Mouse (Mus musculus): ENCODE measurements around the gene Nudt16l1. TPM values are rescaled to one million over a fixed set of nuclear protein-coding genes. Genes with fewer than 3 reads are reported as not detected.

Nudt16l1 gene
- polyA plus RNA-seq, 1 experiment from 2014 or later: 145 TPM

DNA sequence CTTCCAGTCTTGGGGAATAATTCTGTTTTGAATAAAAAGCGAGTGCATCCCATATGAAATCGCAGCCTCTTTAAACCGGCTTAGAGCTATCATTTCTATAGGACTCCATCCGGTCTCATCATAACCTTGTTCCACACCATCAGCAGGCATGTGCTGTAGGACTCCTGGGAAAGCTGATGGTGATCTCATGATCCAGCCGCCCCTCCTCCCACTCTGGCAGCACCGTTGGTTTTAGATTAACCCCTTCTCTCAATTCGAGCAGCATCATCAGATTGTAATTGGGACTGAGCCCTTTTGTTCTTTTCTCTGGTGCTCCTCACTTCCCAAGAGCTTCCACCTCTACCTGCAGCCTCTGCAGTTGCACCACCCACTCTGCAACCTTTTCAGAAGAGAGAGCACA lies 37.4 kb upstream of the Nudt16l1 start:
- DNase-seq (ENCODE audit: low spot score): no peak
- Histone ChIP-seq H3K36me3 (ENCODE audit: control insufficient read depth, insufficient read depth, low read length) (no peaks in the 10 kb centered on the region), H3K9me3 (ENCODE audit: control insufficient read depth, low read length) (no peaks in the 10 kb centered on the region), H3K27ac (ENCODE audit: low read depth) (no peak overlapping the region), H3K4me3 (ENCODE audit: low read depth, low read length) (no peak overlapping the region), H3K27me3 (replicated peaks; ENCODE audit: control insufficient read depth, insufficient read depth, low read length) (no peaks in the 10 kb centered on the region), H3K9ac (ENCODE audit: low read length) (no peak overlapping the region), H3K4me1 (replicated peaks; ENCODE audit: control insufficient read depth, insufficient read depth, low read length) (0 out of 2 replicates have a peak, but pooled peaks cover 4% of the 10 kb centered on the region), H3K4me2 (ENCODE audit: low read length) (no peak overlapping the region)
- 68% methylated on average over 7 of the region's 7 CpGs for WGBS
- ATAC-seq (replicated peaks; ENCODE audit: low FRiP score, low TSS enrichment, low read depth): no peak

DNA sequence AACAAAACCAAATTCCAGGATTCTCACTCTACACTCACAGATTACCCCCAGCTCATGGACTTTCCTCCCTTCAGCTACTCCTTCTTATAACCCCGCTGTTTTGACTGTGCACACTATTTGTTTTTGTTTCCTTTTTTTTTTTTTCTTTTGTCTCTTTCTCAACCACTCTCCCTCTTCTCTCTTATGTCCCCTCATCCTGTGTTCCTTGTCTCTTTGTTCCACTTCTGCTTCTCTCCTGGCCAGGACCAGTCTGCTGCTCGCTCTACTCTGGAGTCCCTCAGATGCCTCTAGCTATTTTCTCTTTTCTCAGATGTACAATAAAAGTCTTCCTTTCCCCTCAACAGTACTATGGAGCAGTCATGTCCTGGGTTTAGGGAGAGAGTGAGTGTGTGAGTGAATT lies 36.2 kb upstream of the Nudt16l1 start:
- Histone ChIP-seq H3K4me1 (replicated peaks; ENCODE audit: control insufficient read depth, insufficient read depth, low read length) (0 out of 2 replicates have a peak, but pooled peaks cover 4% of the 10 kb centered on the region), H3K9ac (ENCODE audit: low read length) (no peak overlapping the region), H3K27ac (ENCODE audit: low read depth) (no peak overlapping the region), H3K4me3 (ENCODE audit: low read depth, low read length) (no peak overlapping the region), H3K4me2 (ENCODE audit: low read length) (no peak overlapping the region), H3K27me3 (replicated peaks; ENCODE audit: control insufficient read depth, insufficient read depth, low read length) (no peaks in the 10 kb centered on the region), H3K9me3 (ENCODE audit: control insufficient read depth, low read length) (no peaks in the 10 kb centered on the region), H3K36me3 (ENCODE audit: control insufficient read depth, insufficient read depth, low read length) (peaks cover 2% of the 10 kb centered on the region; the same call in 1 of the 2 replicates)
- DNase-seq (ENCODE audit: low spot score): no peak
- no peak for ATAC-seq (replicated peaks; ENCODE audit: low FRiP score, low TSS enrichment, low read depth)
- WGBS: 86% methylated on average over 2 of the region's 2 CpGs

DNA sequence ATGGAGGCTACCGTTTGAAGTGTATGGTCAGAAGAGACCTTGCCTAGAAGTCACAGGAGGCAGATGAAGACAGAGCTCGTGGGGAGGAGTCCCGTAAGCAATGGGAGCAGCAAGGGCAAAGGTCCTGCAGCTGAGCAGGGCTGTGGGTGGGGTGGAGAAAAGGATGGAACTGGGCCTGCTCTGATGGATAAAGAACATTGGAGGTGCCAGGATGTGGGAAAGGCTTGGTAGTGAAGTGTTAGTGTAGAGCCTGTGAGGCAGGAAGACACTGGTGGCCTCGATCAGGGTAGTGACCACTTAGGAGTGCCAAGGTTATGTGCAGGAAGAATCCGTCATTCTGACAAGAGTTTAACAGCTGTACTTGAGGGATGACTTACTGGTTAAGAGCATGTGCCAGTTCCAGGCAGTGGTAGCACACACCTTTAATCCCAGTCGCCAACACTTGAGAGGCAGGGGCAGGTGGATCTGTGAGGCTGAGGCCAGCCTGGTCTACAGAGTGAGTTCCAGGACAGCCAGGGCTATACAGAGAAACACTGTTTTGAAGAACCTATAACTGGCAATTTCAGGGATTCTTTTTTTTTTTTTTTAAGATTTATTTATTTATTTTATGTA lies 35.0 kb upstream of the Nudt16l1 start:
- H3K9me3 ChIP-seq (ENCODE audit: control insufficient read depth, low read length): no peaks in the 10 kb centered on the region
- no peak overlapping the region for H3K9ac ChIP-seq (ENCODE audit: low read length)
- ATAC-seq (replicated peaks; ENCODE audit: low FRiP score, low TSS enrichment, low read depth): no peak
- H3K4me1 ChIP-seq (replicated peaks; ENCODE audit: control insufficient read depth, insufficient read depth, low read length): 0 out of 2 replicates have a peak, but pooled peaks cover 4% of the 10 kb centered on the region
- no peak overlapping the region for H3K27ac ChIP-seq (ENCODE audit: low read depth)
- no peak overlapping the region for H3K4me3 ChIP-seq (ENCODE audit: low read depth, low read length)
- H3K36me3 ChIP-seq (ENCODE audit: control insufficient read depth, insufficient read depth, low read length): peaks cover 7% of the 10 kb centered on the region; the same call in 1 of the 2 replicates
- no peak for DNase-seq (ENCODE audit: low spot score)
- no peaks in the 10 kb centered on the region for H3K27me3 ChIP-seq (replicated peaks; ENCODE audit: control insufficient read depth, insufficient read depth, low read length)
- 66% methylated on average over 6 of the region's 6 CpGs for WGBS
- H3K4me2 ChIP-seq (ENCODE audit: low read length): no peak overlapping the region

DNA sequence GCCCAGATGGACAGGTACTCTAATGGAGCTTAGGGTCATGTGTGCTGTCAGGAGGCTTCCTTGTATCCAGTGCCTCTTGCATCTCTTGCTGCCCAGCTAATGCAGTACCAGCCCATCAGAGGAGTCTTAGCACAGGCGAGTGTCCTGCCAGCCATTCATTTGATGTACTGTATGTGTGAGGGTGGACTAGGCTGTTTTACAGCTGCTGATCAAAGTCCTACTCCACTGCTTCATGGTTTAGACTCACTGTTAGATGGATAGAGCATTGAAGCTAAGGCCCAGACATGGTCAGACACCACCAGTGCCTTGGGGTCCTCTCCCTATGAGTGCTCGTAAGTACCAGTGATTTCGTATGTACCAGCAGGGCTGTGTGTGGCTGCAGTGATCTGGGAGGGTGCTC lies 33.7 kb upstream of the Nudt16l1 start:
- Histone ChIP-seq H3K9ac (ENCODE audit: low read length) (no peak overlapping the region), H3K36me3 (ENCODE audit: control insufficient read depth, insufficient read depth, low read length) (peaks cover 14% of the 10 kb centered on the region), H3K4me2 (ENCODE audit: low read length) (no peak overlapping the region), H3K4me3 (ENCODE audit: low read depth, low read length) (no peak overlapping the region), H3K4me1 (replicated peaks; ENCODE audit: control insufficient read depth, insufficient read depth, low read length) (0 out of 2 replicates have a peak, but pooled peaks cover 3% of the 10 kb centered on the region), H3K27ac (ENCODE audit: low read depth) (no peak overlapping the region), H3K27me3 (replicated peaks; ENCODE audit: control insufficient read depth, insufficient read depth, low read length) (no peaks in the 10 kb centered on the region), H3K9me3 (ENCODE audit: control insufficient read depth, low read length) (no peaks in the 10 kb centered on the region)
- WGBS: 80% methylated on average over 3 of the region's 3 CpGs
- DNase-seq (ENCODE audit: low spot score) (no peak), ATAC-seq (replicated peaks; ENCODE audit: low FRiP score, low TSS enrichment, low read depth) (no peak)

DNA sequence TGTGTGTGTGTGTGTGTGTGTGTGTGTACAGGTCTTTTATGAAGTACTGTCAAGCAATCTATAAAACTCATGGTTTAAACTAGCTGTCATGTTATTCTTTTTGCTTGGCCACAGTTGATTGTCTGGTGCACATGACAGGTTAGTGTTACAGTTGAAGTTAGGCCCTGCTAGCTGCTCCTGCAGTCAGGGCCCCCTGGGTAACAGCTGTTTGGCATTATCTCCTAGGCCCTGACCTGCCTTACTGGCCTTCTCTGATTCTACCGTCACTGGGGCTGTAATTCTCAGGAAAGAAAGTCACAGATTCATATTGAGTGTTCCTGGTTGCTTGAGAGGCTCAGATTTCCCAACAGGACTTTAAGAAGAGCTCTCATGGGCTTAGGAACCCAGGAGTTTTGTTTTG lies 33.0 kb upstream of the Nudt16l1 start:
- no peak overlapping the region for H3K4me2 ChIP-seq (ENCODE audit: low read length)
- ATAC-seq (replicated peaks; ENCODE audit: low FRiP score, low TSS enrichment, low read depth) (no peak), DNase-seq (ENCODE audit: low spot score) (no peak)
- H3K4me3 ChIP-seq (ENCODE audit: low read depth, low read length): no peak overlapping the region
- peaks cover 19% of the 10 kb centered on the region for H3K36me3 ChIP-seq (ENCODE audit: control insufficient read depth, insufficient read depth, low read length)
- 39% methylated on average over 1 of the region's 1 CpGs for WGBS
- no peaks in the 10 kb centered on the region for H3K9me3 ChIP-seq (ENCODE audit: control insufficient read depth, low read length)
- no peaks in the 10 kb centered on the region for H3K27me3 ChIP-seq (replicated peaks; ENCODE audit: control insufficient read depth, insufficient read depth, low read length)
- H3K27ac ChIP-seq (ENCODE audit: low read depth): no peak overlapping the region
- no peak overlapping the region for H3K9ac ChIP-seq (ENCODE audit: low read length)
- H3K4me1 ChIP-seq (replicated peaks; ENCODE audit: control insufficient read depth, insufficient read depth, low read length): no peaks in the 10 kb centered on the region

DNA sequence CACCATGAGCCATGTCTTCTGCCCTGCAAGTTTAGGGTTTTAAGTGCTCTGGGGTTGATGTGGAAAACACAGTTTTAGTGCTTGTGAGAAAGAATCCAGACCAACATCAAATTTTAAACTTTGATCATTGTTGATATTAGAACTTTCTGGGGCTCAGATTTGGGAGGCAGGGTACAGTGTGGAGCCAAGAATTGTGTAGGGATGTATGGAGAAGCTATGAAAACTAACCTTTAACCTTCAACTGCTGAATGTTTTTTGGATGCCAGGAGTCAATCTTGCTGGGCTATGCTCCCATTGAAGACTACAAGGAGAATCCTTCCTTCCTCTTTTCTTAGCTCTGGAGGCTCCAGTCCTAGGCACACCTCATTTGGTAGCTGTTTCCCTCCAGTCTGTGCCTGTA lies 32.0 kb upstream of the Nudt16l1 start:
- Histone ChIP-seq H3K9ac (ENCODE audit: low read length) (no peak overlapping the region), H3K4me2 (ENCODE audit: low read length) (no peak overlapping the region), H3K4me1 (replicated peaks; ENCODE audit: control insufficient read depth, insufficient read depth, low read length) (no peaks in the 10 kb centered on the region), H3K27ac (ENCODE audit: low read depth) (no peak overlapping the region), H3K27me3 (replicated peaks; ENCODE audit: control insufficient read depth, insufficient read depth, low read length) (no peaks in the 10 kb centered on the region), H3K36me3 (ENCODE audit: control insufficient read depth, insufficient read depth, low read length) (peaks cover 28% of the 10 kb centered on the region), H3K4me3 (ENCODE audit: low read depth, low read length) (no peak overlapping the region), H3K9me3 (ENCODE audit: control insufficient read depth, low read length) (no peaks in the 10 kb centered on the region)
- DNase-seq (ENCODE audit: low spot score) (no peak), ATAC-seq (replicated peaks; ENCODE audit: low FRiP score, low TSS enrichment, low read depth) (no peak)

DNA sequence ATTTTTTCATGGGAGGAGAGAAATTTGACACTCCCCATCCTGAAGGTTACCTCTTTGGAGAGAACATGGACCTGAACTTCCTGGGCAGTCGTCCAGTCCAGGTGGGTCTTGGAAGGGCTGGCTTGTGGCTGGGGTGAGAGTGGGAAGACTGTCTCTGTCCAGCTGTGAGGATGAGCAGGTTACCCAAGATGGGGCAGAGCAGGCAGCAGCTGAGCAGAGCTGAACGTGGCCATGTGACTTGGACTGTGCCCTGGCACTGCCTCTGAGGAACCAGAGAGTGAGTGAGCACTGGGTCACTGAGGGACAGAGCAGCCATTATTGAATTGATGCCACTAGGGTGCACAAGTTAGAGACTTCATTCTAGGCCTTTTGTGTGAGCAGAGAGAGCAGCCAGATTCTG lies 31.2 kb upstream of the Nudt16l1 start:
- Histone ChIP-seq H3K36me3 (ENCODE audit: control insufficient read depth, insufficient read depth, low read length) (peaks cover 35% of the 10 kb centered on the region), H3K4me1 (replicated peaks; ENCODE audit: control insufficient read depth, insufficient read depth, low read length) (no peaks in the 10 kb centered on the region), H3K4me2 (ENCODE audit: low read length) (no peak overlapping the region), H3K27me3 (replicated peaks; ENCODE audit: control insufficient read depth, insufficient read depth, low read length) (no peaks in the 10 kb centered on the region), H3K27ac (ENCODE audit: low read depth) (no peak overlapping the region), H3K4me3 (ENCODE audit: low read depth, low read length) (no peak overlapping the region), H3K9me3 (ENCODE audit: control insufficient read depth, low read length) (no peaks in the 10 kb centered on the region), H3K9ac (ENCODE audit: low read length) (no peak overlapping the region)
- DNase-seq (ENCODE audit: low spot score) (no peak), ATAC-seq (replicated peaks; ENCODE audit: low FRiP score, low TSS enrichment, low read depth) (no peak)
- 51% methylated on average over 2 of the region's 2 CpGs for WGBS

DNA sequence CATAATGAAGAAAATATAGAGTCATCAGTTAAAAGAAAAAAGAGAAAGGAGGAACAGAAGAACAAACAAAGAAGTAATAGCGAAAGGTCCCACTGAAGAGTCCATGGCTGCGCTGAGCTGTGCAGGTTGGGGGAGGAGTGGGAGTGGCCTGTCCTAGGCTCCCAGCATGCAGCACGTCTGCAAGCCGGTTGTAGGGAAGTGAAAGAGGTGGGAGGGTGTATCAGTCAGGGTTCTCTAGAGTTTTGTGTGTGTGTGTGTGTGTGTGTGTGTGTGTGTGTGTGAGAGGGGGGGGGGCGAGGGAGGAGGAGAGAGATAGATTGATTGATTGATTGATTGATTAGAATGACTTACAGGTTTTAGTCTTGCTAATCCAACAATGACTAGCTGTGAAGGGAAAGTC lies 30.6 kb upstream of the Nudt16l1 start:
- Histone ChIP-seq H3K4me1 (replicated peaks; ENCODE audit: control insufficient read depth, insufficient read depth, low read length) (no peaks in the 10 kb centered on the region), H3K36me3 (ENCODE audit: control insufficient read depth, insufficient read depth, low read length) (peaks cover 35% of the 10 kb centered on the region), H3K27ac (ENCODE audit: low read depth) (no peak overlapping the region), H3K4me2 (ENCODE audit: low read length) (no peak overlapping the region), H3K9me3 (ENCODE audit: control insufficient read depth, low read length) (no peaks in the 10 kb centered on the region), H3K9ac (ENCODE audit: low read length) (no peak overlapping the region), H3K4me3 (ENCODE audit: low read depth, low read length) (no peak overlapping the region), H3K27me3 (replicated peaks; ENCODE audit: control insufficient read depth, insufficient read depth, low read length) (no peaks in the 10 kb centered on the region)
- DNase-seq (ENCODE audit: low spot score): no peak
- 58% methylated on average over 5 of the region's 5 CpGs for WGBS
- ATAC-seq (replicated peaks; ENCODE audit: low FRiP score, low TSS enrichment, low read depth): no peak

DNA sequence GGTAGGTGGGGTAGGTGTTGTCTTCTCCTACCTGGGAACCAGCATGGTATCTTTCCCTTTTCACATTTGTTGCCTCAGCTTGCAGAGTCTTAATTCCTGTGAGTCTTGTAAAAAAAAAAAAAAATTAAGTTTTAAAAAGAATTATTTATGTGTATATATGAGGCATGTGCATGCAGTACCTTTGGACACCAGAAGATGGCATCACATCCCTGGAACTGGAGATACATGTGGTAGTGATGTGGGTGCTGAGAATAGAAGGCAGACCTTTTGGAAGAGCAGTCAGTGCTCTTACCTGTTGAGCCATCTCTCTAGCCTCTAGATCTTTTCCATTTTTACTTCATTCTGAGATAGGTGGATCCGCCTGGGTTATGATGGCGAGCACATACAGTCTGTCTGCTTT lies 28.8 kb upstream of the Nudt16l1 start:
- no peak for ATAC-seq (replicated peaks; ENCODE audit: low FRiP score, low TSS enrichment, low read depth)
- 98% methylated on average over 2 of the region's 2 CpGs for whole genome bisulfite sequencing

More for the DNA sequence above, 28.8 kb upstream of the Nudt16l1 start:
- Histone ChIP-seq H3K9ac (ENCODE audit: low read length) (no peak overlapping the region), H3K27me3 (replicated peaks; ENCODE audit: control insufficient read depth, insufficient read depth, low read length) (no peaks in the 10 kb centered on the region), H3K27ac (ENCODE audit: low read depth) (no peak overlapping the region), H3K9me3 (ENCODE audit: control insufficient read depth, low read length) (no peaks in the 10 kb centered on the region), H3K4me1 (replicated peaks; ENCODE audit: control insufficient read depth, insufficient read depth, low read length) (no peaks in the 10 kb centered on the region), H3K4me3 (ENCODE audit: low read depth, low read length) (no peak overlapping the region), H3K4me2 (ENCODE audit: low read length) (no peak overlapping the region), H3K36me3 (ENCODE audit: control insufficient read depth, insufficient read depth, low read length) (peaks cover 42% of the 10 kb centered on the region)
- no peak for DNase-seq (ENCODE audit: low spot score)
